Mouse (Mus musculus) kidney, postnatal 14 days (tissue): ENCODE measurements around the gene Klrb1f.
"Not testable (repeated sequence)": the region's sequence is repeated elsewhere in the genome, so short reads cannot be mapped to it uniquely, and the experiment has no call there.

Source experiments
- DNase-seq: peaks from one replicate; pipeline ENCODE4 v3.0.0; 2022; ENCODE audit warnings: mixed read lengths

Klrb1f gene

DNA sequence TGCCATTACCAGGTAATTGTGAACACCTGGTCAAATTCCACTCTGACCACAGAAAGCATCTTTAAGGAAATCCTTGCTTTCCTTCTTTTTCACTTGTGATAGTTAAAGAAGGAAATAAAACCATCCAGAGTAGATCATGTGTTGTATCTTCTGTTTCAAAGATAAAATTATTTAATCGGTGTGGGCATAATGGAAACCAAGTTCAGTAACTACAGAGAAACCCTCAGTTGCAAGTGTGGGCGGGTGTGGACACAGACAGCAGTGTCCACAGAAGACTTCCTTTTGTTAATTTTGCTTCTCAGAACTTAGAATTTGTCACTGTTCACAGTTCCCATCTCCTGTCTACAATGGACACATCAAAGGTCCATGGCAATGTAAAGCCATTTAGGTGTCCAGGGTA, at the start of gene Klrb1f:
Gene Klrb1f (plus strand): TSS at position 301 of the 400 bp plus-strand sequence.
- DNase-seq = no peak

DNA sequence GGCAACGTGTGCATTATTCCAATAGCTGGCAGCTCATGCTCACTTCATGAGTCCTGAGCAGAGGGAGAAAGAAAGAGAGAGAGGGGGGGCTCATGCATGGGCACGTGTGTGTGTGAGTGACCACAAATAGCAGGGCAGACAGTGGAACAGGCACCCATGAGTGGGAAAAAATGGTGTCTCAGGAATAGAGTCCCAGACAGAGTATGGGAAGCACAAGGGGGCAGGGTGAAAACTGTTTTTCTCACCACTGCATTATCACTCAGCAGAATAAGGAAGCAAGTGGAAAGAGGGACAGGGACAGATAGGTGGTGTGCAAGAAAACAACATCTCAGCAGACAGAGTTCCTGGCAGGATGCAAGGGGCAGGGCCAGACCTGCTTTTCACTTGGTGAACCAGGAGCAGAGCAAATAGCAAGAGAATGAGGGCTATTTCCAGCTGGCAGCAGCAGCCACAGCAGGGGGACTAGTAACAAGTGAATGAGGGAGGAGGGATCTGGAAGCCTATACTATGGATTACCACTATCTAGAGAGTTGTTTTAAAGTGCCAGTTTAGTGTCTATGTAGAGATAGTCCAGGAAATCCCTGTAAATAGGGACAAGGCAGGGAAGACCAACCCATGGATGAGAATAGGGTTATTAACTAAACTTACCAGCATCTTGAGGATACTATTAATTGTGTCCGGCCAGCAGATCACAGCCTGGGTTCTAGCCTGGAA, 49.5 kb upstream of the Klrb1f start:
- no peak for DNase-seq

DNA sequence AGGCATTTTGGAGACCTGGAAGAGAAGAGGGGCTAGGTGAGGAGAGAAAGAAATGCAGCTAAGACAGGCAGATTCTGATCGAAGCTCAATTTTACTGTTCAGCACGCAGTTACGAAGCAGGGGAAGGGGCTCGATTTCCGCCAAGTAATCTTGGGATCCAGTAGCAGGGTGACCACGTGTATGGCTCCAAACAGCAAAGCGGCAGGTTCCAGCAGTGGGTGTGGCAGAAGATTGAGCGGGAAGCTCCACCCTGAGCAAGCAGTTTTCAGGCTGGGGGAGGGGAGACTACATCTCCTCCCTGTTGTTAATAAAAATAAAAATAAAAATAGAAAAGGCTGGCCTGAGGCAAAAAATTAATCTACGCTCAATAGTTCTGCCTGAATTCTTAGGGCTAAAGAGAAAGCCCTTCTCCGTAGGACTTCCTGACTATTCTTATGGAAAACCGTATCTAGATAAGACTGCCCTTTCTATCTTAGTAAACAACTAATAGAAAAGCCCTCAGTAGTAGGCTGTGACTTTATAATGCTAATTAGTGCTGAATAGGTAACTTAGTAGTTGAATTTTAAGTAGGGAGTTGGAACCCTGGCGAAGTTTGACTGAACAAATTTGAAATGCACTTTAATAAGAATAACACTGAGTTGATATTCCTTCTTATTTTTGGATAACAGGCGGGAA, 48.8 kb upstream of the Klrb1f start:
- peak; percentile 30 for DNase-seq

DNA sequence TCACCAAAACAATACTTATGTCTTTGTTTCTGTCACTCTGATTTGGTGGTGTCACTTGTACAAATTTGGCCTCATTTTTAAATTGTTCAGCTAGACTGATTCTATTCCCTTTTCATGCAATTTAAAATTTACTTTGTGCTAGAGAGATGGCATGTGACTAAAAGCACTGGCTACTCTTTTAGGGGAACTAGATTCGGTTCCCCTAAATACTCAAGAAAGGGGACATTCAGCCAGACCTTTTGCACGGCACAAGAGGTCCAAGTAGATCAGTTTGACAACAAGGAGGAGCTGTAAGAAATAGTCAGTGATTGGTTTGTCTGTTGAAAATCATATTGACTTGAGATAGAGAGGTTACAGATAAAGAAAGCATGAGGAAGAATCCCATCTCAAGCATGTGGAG, 44.3 kb upstream of the Klrb1f start:
- DNase-seq = no peak

DNA sequence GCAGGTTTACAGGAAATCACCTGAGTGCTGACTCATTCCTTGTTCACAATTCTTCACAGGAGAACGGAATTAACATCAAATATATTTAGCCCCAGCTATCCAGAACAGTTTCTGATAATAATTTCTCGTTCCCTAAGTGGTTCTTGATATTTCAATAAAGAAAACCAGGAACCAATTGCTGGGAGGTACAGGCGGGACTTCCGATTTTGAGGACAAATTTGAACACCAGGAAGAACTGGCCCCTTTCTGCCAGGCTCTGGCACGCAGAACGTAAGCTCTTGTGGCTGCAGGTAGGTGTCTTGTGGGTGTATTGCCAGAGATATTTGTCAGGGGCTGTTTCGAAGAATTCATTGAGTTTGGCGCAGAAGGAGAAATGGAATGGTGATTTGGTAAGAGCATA, 37.1 kb upstream of the Klrb1f start:
- DNase-seq = no peak

DNA sequence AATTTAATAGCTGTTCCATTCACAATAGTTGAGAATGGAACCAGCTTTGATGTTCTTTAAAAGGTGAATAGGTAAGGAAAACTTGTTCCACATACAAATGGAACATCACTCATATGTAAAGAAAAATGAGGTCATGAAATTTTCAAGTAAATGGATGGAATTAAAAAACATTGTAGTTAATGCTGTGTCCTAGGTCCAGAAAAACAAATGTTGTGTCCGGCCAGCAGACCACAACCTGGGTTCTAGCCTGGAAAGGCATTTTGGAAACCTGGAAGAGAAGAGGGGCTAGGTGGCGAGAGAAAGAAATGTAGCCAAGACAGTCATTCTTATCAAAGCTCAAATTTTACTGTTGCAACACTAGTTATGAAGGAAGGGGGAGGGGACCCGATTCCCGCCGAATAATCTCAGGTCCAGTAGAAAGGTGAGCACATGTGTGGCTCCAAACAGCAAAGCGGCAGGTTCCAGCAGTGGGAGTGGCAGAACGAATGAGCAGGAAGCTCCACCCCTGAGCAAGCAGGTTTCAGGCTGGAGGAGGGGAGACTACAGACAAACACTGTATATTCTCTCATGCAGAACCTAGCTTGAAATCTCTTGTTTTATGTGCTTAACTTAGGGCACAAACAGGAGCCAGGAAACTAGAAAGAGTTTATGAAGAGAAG, 35.7 kb upstream of the Klrb1f start:
- peak; percentile 12 for DNase-seq

DNA sequence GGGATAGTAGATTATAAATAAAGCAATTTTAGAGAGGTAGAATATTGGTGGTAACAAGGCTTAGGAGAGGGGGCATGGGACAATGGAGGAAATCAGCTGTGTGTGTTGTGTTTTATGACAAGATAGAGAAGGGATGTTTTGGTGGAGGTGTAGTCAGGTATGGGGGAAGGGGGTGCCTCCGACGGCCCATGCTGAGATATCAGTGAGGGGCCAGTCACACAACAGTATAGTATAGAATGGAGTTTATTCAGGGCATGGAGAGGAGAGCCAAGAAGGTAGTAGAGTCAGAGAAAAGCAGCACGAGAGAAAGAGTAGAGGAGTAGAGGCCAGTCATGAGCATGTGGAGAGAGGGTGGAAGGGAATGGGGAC, 35.2 kb upstream of the Klrb1f start:
- DNase-seq = no peak

DNA sequence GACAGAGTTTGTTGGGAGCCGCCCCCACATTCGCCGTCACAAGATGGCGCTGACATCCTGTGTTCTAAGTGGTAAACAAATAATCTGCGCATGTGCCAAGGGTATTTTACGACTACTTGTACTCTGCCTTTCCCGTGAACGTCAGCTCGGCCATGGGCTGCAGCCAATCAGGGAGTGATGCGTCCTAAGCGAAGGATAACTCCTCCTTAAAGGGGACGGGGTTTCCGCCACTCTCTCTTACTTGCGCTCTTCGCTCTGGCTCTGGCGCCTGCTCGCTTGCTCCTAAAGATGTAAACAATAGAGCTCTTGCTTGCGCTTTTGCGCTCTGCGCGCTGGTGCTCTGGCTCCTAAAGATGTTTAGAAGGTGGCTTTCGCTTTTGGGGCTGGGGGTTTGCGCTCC, 33.7 kb upstream of the Klrb1f start:
- not testable (repeated sequence) for DNase-seq

DNA sequence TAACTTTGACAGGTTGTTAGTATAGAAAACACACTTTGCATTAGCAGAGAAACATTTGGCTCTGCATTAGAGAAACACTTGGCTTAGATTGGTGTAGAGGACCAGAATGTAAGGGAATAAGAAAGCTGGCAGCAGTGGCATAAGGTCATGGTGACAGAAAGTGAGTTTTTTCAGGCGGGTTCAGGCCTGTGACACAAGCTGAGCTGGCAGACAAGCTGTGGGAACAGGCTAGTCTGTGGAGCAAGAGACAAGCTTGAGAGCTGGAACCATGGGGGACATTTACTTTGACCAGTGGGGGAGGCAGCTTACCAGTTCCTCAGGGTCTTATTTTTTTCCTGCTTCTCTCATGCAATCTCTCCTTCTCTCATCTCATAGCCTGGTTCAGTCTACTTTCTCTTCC, 32.7 kb upstream of the Klrb1f start:
- DNase-seq = no peak

DNA sequence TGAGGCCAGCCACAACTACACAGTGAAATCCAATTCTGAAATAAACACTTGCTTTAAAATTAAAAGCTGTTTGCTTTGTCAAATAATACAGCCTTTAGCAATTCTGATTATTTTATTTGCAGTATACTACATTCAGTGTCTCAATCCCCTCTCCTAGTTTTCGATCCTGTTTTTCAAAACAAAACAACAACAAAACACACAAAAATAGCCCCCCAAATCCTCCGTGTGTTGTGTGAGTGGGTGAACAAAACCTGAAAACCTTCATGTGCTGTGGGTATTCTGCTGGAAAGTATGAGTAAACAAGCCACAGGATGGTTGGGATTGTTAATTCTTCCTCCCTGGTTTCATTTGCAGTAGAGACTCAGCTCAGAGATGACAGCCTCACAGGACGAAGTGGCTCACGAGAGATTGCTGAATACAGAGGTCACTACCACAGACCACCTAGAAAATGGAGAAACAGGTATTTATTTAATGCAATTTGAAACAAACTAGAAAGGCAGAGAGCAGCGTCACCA, 31.9 kb upstream of the Klrb1f start:
- no peak for DNase-seq

DNA sequence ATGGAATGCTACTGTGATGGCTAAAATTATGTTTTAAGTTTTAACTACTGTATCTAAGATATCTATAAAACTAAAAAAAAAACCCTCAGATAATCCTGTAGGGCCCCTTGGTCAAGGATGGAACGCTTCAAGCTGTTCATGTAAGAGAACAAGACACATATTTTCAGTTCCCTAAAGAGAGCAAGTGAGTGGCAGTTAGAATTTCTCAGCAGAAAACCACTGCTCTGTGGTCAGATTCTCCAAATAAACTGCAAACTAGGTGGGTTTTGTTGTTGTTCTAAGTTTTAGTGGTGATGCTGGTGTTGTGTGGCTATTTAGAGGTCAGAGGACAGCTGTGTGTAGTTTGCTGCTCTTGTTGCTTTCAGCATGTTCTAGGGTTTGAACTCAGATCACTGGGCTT, 31.3 kb upstream of the Klrb1f start:
- DNase-seq = no peak

DNA sequence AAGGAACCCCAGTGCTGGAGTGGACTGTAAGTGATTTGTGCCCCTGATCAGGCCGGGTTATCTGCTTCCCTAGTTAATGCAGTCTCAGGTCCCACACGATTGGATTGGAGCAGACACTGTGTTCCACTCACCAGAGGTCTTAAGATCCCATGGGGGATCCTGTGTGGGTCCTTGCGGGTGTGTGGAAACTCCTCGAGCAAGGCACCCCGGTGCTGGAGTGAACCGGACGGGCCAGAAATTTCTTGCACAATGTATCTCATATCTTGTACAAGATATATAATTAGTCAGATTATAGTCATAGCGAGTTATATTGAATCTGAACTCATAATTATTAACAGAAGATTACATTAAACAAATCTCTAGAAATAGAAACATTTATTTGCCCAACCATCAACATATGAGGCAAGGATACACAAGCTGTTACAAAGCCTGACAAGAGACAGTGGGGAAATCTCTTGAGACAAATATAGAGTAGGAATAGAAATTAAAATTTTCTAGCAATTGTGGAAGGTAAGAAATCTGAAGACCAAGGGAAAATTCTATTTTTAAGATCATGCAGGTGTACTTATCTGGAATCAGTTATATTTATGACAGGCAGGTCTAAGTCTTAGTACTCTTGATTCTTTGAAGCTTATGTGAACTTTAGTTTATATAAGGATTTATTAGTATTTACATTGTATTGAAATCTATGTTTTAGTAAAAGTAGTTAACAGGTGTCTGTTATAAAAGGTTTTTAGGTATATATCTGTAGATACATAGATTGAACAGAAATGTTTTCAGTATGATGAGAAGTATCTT, 18.1 kb upstream of the Klrb1f start:
- no peak for DNase-seq

DNA sequence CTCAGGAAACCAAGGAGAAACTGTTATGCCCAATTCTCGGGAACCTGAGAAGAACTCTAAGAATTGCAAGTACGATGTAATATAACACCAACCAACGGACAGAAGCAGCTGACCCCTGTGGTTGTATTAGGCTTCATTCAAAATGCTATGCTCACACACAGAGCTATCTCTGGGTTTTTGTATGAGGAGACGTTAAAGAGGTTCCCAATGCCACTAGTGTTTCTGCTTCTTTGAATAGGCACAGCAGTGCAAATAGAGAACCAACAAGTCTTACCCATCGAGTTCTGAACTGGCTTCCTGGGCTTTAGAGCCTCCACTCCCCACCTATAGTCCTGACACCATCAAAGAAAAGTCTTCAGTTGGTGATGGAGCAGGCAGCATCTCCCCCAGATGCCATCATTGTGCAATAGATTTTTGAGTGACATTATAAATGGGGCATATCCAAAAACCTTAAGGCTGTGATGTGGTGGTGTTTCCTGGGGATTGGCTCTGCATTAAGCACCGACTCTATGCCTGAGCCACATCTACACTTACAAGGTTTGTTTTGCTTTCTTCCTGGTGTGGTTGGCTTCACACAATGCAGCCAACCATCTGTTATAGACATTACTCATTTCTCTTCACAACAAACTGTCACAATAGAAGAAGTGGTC, 15.4 kb upstream of the Klrb1f start:
- no peak for DNase-seq

DNA sequence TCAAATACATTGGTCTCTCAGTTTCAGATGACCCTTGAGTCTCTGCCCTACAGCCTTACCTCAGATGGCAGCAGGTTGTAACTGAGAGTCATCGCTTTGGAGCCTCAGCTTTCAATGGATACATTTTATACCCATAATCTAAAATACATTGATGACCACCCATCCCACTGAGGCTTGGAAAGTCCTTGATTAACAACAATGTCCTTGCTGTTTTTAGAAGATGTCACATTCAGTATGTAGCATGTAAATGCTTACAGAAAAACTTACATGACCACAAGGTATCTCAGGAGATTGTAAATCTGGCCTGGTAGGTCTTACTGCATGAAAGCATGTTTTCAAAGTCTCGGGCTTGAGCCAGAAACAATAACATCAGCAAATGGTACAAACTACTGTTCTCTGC, 14.7 kb upstream of the Klrb1f start:
- no peak for DNase-seq

DNA sequence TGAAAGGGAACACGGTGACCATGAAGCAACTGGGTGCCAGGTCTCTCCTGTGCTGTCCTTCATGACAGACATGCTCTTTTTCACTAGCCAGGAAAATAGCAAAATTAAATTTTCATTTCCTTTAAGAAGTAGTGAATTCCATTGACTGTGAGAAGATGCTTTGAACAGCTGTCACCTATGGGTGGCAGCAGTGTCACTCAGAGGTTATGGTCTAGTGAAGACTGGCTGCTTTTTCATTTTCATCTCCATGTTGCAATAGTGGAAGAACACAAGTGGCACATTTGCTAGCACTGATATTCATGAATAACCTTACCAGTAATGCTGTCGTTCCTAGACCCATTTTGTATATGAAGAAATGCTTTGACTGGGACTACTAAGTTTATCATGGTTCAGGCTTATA, 12.3 kb upstream of the Klrb1f start:
- DNase-seq = no peak

DNA sequence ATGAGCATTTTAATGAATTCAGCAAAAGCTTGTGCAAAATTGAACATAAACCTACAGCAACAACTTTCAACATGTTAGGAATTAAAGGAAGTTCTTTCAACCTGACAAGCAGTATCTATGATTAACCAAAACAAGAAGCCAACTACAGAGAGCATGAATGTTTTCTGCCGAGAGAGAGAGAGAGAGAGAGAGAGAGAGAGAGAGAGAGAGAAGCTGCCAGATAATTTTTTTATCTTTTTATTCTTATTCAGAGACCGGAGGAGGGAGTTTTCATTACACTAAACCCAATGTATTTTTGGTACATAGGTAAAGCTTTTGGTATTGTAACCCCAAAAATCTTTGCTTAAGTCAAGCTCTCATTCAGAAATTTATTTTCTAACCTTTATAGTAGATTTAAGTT, 10.7 kb upstream of the Klrb1f start:
- no peak for DNase-seq

DNA sequence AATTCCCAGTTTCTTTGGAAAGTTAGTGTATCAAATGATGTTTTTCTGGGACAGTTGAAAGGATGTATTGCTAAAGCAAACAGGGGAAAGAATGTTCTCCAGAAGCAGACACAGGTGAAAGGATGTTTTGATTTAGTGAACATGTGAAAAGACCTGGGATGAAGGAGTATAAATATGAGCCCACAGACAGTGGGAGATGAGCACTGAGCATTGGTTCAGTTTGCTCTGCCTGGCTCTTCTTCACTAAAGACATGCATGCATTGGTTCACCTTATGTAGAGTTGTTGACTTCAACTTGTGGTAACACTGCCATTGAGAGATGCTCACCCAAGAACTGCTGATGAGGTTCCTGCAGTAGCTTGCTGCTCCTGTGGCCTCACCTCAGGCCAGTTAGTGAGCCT, 9.4 kb upstream of the Klrb1f start:
- no peak for DNase-seq

DNA sequence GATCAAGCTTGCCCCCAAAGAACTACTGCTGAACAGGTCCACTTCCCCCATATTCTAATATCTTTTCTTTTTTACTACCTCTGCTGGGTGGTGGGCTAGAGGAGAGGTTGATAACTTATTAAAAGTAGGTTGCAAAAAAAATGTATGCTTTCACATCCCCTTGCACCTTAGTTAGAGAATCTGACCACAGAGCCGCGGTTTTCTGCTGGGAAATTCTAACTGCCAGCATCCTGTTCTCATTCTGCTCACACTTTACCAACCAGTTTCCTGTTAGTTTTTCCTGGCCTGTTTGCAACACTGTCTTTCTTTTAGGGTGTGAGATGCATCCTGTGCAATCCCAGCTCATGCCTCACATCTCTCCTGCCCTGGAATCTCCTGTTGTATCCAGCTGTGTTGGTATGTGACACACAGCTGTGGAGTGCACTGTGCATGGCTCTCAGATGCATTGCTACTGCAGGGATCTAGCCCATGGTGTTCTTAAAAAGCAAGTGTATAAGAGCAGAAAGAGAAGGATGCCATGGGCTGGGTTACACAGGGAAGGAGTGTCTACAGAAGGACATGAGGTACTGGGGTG, 8.7 kb upstream of the Klrb1f start:
- DNase-seq = no peak

DNA sequence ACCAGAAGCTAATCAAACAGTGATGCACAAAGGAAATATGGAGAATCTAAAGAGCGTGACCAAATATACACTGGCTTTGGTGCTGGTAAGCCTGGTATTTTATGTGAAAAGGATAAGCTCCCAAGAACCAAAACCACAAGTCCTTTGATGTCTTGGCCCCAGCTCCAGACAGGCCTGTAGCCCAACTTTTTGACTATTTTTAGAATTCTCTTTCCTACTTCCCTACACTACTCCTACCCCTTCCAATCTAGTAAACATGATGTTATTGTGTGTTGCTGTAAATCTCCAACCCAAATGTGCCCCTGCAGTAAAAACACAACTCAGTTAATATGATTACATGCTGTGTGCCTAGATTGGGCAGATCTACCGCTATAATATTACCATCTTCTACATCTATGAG, 4.2 kb upstream of the Klrb1f start:
- no peak for DNase-seq

DNA sequence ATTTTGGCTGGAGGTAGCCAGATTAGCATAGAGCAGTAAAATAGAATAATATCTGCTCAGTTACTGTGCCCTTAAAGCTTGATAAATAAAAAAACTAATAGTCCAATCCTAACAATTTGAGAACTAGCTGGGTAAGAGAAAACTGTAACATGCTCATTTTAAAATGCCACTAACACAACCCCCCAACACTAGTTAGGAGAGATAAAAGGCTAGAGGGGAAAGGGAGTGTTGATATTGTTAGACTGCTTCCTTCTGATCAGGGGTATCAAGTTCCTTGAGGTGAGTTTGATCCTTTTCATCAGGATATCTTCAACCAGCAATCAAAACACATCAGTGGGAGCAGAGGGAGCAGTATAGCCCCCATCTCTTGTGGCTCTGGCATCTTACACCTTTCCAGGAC, 3.2 kb upstream of the Klrb1f start:
- no peak for DNase-seq

DNA sequence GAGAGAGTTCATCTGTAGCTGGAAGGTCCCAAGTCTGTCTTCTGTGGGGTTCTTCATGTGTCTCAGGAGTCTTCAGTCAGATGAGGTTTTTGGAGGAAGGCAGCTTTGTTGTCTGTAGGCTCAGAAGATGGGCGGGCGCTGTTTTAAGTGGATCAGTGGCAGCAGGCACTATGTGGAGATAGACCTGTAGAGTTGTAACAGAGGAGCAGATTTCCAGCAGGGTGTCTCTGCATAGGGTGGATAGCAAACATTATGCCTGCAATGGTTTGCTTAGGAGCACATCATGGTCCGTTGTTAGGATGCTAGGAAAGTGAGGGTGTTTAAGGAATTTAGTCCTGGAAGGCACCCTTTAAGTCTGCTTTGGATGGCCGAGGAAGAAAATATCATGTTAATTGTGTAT, 2.7 kb downstream of the Klrb1f start:
- DNase-seq = no peak

DNA sequence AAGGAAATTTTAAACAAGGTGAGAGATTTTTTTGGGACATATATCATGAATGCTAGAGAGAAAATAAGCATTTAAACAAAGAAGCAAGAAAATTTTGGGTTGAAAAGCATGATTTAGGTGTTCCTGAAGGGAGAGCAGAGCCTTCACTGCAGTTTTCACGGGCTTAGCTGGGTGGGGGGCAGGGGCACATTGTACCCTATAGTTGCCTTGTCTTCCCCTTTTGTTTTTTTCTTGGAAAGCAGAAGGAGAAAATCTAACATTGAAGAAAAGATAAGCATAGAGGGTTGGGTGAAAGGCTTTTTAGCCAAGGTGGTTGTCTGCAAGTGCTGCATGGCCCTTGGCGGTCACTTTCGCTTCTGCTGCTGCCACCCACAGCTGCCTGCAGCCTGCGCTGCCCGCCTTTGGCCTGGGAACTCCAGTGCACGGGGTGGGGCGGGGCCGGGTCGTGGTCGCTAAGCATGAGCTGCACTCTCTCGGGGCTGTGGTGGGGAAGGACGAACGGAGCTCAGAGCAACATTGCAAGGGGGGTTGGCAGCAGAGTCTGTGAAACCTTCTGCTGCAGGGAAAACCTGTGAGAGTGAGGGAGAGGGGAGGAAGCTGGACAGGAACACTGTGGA, 3.3 kb downstream of the Klrb1f start:
- DNase-seq = peak; percentile 74
